ENCODE assay signal across 32 mouse cellular contexts in genomic region chr12:24599366-24599895, GRCm38 (mm10). TPM values are rescaled to one million over a fixed set of nuclear protein-coding genes. Genes with fewer than 3 reads are reported as not detected.
DNase-seq lines count a peak whose midpoint lies in the region; ATAC-seq and TF ChIP-seq lines count a peak whose summit lies in the region.
"Had no signal": no experiment of that assay in that cellular context is flagged by ENCODE, and none has a peak within 500 bp of the region (broad histone marks: within the 10 kb centered on the region; RNA-seq: fewer than 3 reads in every experiment).

No protein-coding gene starts in this region.

- no peak for TF ChIP-seq CTCF in Patski (IDR thresholded peaks at IDR 0.05)

- H3K9ac ChIP-seq in embryonic facial prominence, embryonic 11.5 days (replicated peaks; ENCODE audit: low read length), result no peak overlapping the region
- H3K9ac ChIP-seq: forebrain, embryonic 13.5 days; heart, embryonic 13.5 days; hindbrain, embryonic 15.5 days; limb, embryonic 13.5 days; liver, postnatal 0 days; midbrain, embryonic 13.5 days; neural tube, embryonic 13.5 days had no signal

- POLR2A ChIA-PET in Patski (lab: Charles Lee), result no interaction called here

- H3K27me3 ChIP-seq in Patski, result no peaks in the 10 kb centered on the region
- H3K27me3 ChIP-seq in embryonic facial prominence, embryonic 11.5 days (ENCODE audit: control insufficient read depth, insufficient read depth, low read length), result no peaks in the 10 kb centered on the region
- H3K27me3 ChIP-seq in limb, embryonic 10.5 days (ENCODE audit: low read depth, poor library complexity, severe bottlenecking), result no peaks in the 10 kb centered on the region
- H3K27me3 ChIP-seq: forebrain, embryonic 13.5 days; heart, embryonic 13.5 days; hindbrain, embryonic 15.5 days; midbrain, embryonic 13.5 days had no signal

- no peak for DNase-seq in frontal cortex, postnatal 14 days (ENCODE audit: low spot score in 2 of 2)
- peak; percentile 13 for DNase-seq in 3T3-L1 (ENCODE audit: low read depth, low spot score)
- no peak for DNase-seq in Patski (ENCODE audit: low read depth, low spot score)
- DNase-seq in embryonic facial prominence, embryonic 11.5 days (ENCODE audit: low spot score), result peak; percentile 33
- DNase-seq in limb, embryonic 10.5 days (ENCODE audit: low spot score), result no peak
- DNase-seq in adrenal gland, adult 2 months, result no peak
- no peak for DNase-seq in lung, postnatal 25 days (ENCODE audit: low spot score)
- DNase-seq: adrenal gland, postnatal 14 days; cerebellum, adult 2 months; embryo, embryonic 11 days; gastrocnemius, adult 2 months; heart, adult 2 months; heart, postnatal 10 days; kidney, adult 18-20 months; kidney, postnatal 4 days; layer of hippocampus, adult 9-11 months; liver, postnatal 0 days; right cerebral cortex, postnatal 4 days; thymus, adult 18-20 months; thymus, postnatal 25 days had no signal

- H3K27ac ChIP-seq in embryonic facial prominence, embryonic 11.5 days (replicated peaks; ENCODE audit: low read depth, low read length), result no peak overlapping the region
- H3K27ac ChIP-seq in limb, embryonic 10.5 days, result no peak overlapping the region
- H3K27ac ChIP-seq: forebrain, embryonic 13.5 days; gastrocnemius, adult 2 months; heart, adult 2 months; heart, embryonic 13.5 days; hindbrain, embryonic 15.5 days; kidney, postnatal 0 days; limb, embryonic 13.5 days; macrophage; midbrain, embryonic 13.5 days; neural tube, embryonic 13.5 days; stomach, postnatal 0 days had no signal

- ATAC-seq in frontal cortex, adult (ENCODE audit: low TSS enrichment), result peak; percentile 26; the same call in 1 of the 2 replicates
- peak; percentile 10 for ATAC-seq in Patski
- ATAC-seq in embryonic facial prominence, embryonic 11.5 days (replicated peaks; ENCODE audit: insufficient number of reproducible peaks, low FRiP score, low TSS enrichment, low read depth), result no peak
- ATAC-seq: forebrain, embryonic 13.5 days; liver, postnatal 0 days; midbrain, embryonic 13.5 days had no signal

- H3K36me3 ChIP-seq in embryonic facial prominence, embryonic 11.5 days (replicated peaks; ENCODE audit: control insufficient read depth, insufficient read depth, low read depth, low read length), result no peaks in the 10 kb centered on the region
- H3K36me3 ChIP-seq in limb, embryonic 10.5 days, result no peaks in the 10 kb centered on the region
- H3K36me3 ChIP-seq: hindbrain, embryonic 15.5 days; limb, embryonic 13.5 days; midbrain, embryonic 13.5 days; neural tube, embryonic 13.5 days had no signal

- WGBS in embryonic facial prominence, embryonic 11.5 days, result 59% methylated on average over 8 of the region's 8 CpGs
- 68% methylated on average over 8 of the region's 8 CpGs for WGBS in limb, embryonic 10.5 days

- CTCF ChIA-PET in Patski (lab: Charles Lee), result interaction anchor here (2.2 kb wide), 1 partner anchor 91 kb away, joined by 10 read pairs; no protein-coding TSS in a partner anchor

- in situ Hi-C loops in Patski (cut with MboI; ENCODE audit: low pct_unique_long_range_greater_than_20kb), result loop anchor here (5.0 kb wide), 1 partner anchor 122 kb away; no protein-coding TSS in a partner anchor

- H3K4me2 ChIP-seq in embryonic facial prominence, embryonic 11.5 days (ENCODE audit: low read depth, low read length), result no peak overlapping the region
- H3K4me2 ChIP-seq: forebrain, embryonic 13.5 days; heart, embryonic 13.5 days; hindbrain, embryonic 15.5 days; limb, embryonic 13.5 days; liver, embryonic 11.5 days; midbrain, embryonic 13.5 days; neural tube, embryonic 13.5 days had no signal

- H3K4me3 ChIP-seq in embryonic facial prominence, embryonic 11.5 days (ENCODE audit: low read depth, low read length), result no peak overlapping the region
- H3K4me3 ChIP-seq in limb, embryonic 10.5 days, result no peak overlapping the region
- H3K4me3 ChIP-seq: forebrain, embryonic 13.5 days; gastrocnemius, adult 2 months; heart, adult 2 months; heart, embryonic 13.5 days; hindbrain, embryonic 15.5 days; limb, embryonic 13.5 days; midbrain, embryonic 13.5 days; neural tube, embryonic 13.5 days had no signal

- no peaks in the 10 kb centered on the region for H3K9me3 ChIP-seq in embryonic facial prominence, embryonic 11.5 days (replicated peaks; ENCODE audit: control insufficient read depth, low read length)
- no peaks in the 10 kb centered on the region for H3K9me3 ChIP-seq in limb, embryonic 10.5 days (replicated peaks)
- H3K9me3 ChIP-seq: forebrain, embryonic 13.5 days; heart, embryonic 13.5 days; hindbrain, embryonic 15.5 days; limb, embryonic 13.5 days; midbrain, embryonic 13.5 days; neural tube, embryonic 13.5 days had no signal

- no peaks in the 10 kb centered on the region for H3K4me1 ChIP-seq in embryonic facial prominence, embryonic 11.5 days (ENCODE audit: control insufficient read depth, insufficient read depth, low read length)
- no peaks in the 10 kb centered on the region for H3K4me1 ChIP-seq in limb, embryonic 10.5 days
- H3K4me1 ChIP-seq: forebrain, embryonic 13.5 days; heart, embryonic 13.5 days; hindbrain, embryonic 15.5 days; midbrain, embryonic 13.5 days; neural tube, embryonic 13.5 days had no signal

RNA-seq across cellular contexts. Expression of gene Grhl1, which starts 27.3 kb away (rescaled TPM):
- 0.98 TPM for polyA plus RNA-seq in Patski (2021)
- 1.1 TPM in 2 replicates for polyA plus RNA-seq in embryonic facial prominence, embryonic 11.5 days (2014; fragmentation: Nextera tagmentation; extraction: Ambion mirVana)
- 0.55 and 0.71 TPM in 2 replicates for polyA plus RNA-seq in limb, embryonic 10.5 days (2016; fragmentation: Nextera tagmentation; extraction: Ambion mirVana)
- 1 to 10 TPM; 1.0 to 1.2 TPM for total RNA-seq in adrenal gland, adult 2 months (2021)
- 0.17 and 0.42 TPM in 2 replicates for polyA plus RNA-seq in adrenal gland, adult 2 months (2012; rRNA removed)
- total RNA-seq: megakaryocyte-erythroid progenitor cell, adult 5-6 weeks had no signal

RNA-seq across cellular contexts. Expression of gene Klf11, which starts 51.6 kb away (rescaled TPM):
- 10.1 TPM for polyA plus RNA-seq in Patski (2021)
- polyA plus RNA-seq in embryonic facial prominence, embryonic 11.5 days (2014; fragmentation: Nextera tagmentation; extraction: Ambion mirVana), result 10.4 and 12.8 TPM in 2 replicates
- 8.4 and 9.5 TPM in 2 replicates for polyA plus RNA-seq in limb, embryonic 10.5 days (2016; fragmentation: Nextera tagmentation; extraction: Ambion mirVana)
- total RNA-seq in adrenal gland, adult 2 months (2021), result 10 to 100 TPM; 10.4 to 13.5 TPM
- 8.3 and 9.1 TPM in 2 replicates for polyA plus RNA-seq in adrenal gland, adult 2 months (2012; rRNA removed)

Comparison
In these comparisons a context has a peak if more than half of its experiments do, and no peak if none do; other contexts are left out.
1. DNase-seq: peak in 3T3-L1 (single experiment) and embryonic facial prominence, embryonic 11.5 days (single experiment); none in frontal cortex, postnatal 14 days (0 of 2), Patski (single experiment), limb, embryonic 10.5 days (single experiment), adrenal gland, adult 2 months (single experiment) and lung, postnatal 25 days (single experiment).